In genomic region chr5:124440094-124440701, GRCm38 (mm10) we compare ENCODE assay signal across 8 mouse cellular contexts. TPM values are rescaled to one million over a fixed set of nuclear protein-coding genes. Genes with fewer than 3 reads are reported as not detected.
DNase-seq lines count a peak whose midpoint lies in the region; ATAC-seq and TF ChIP-seq lines count a peak whose summit lies in the region.

No protein-coding gene starts in this region.

- TF ChIP-seq POLR2A in spleen, adult 2 months (IDR thresholded peaks at IDR 0.05; ENCODE audit: low read depth, low read length): no peak

- H3K27ac ChIP-seq in layer of hippocampus, adult 2 months: peak overlapping the region; percentile 89
- H3K27ac ChIP-seq in forebrain, embryonic 15.5 days (replicated peaks): peak overlapping the region; percentile 72
- peak overlapping the region; percentile 87 for H3K27ac ChIP-seq in intestine, embryonic 15.5 days
- peak overlapping the region; percentile 79 for H3K27ac ChIP-seq in spleen, adult 2 months (ENCODE audit: insufficient read depth, low read length)

- peak; percentile 57 for ATAC-seq in forebrain, embryonic 15.5 days (replicated peaks)
- peak; percentile 59; the same call in 1 of the 2 replicates for ATAC-seq in intestine, embryonic 15.5 days

- no peaks in the 10 kb centered on the region for H3K36me3 ChIP-seq in forebrain, embryonic 15.5 days
- H3K36me3 ChIP-seq in intestine, embryonic 15.5 days: no peaks in the 10 kb centered on the region
- H3K36me3 ChIP-seq in spleen, adult 2 months (ENCODE audit: control insufficient read depth, insufficient read depth, low read length): no peaks in the 10 kb centered on the region

- no peaks in the 10 kb centered on the region for H3K27me3 ChIP-seq in forebrain, embryonic 15.5 days
- H3K27me3 ChIP-seq in intestine, embryonic 15.5 days (replicated peaks): no peaks in the 10 kb centered on the region
- H3K27me3 ChIP-seq in spleen, adult 2 months (ENCODE audit: control insufficient read depth, insufficient read depth, low read length): no peaks in the 10 kb centered on the region

- DNase-seq in layer of hippocampus, adult 2 months (ENCODE audit: low spot score in 2 of 2): no peak
- no peak for DNase-seq in layer of hippocampus, postnatal 14 days (ENCODE audit: low spot score in 2 of 2)
- DNase-seq in T-cell, adult 2 months (ENCODE audit: low spot score): peak; percentile 43
- peak; percentile 76 to 79 for DNase-seq in lung, postnatal 4 days
- peak; percentile 47 to 52 for DNase-seq in spleen, adult 2 months (ENCODE audit: low read depth in 1 of 2, low spot score in 2 of 2)
- no peak for DNase-seq in adrenal gland, adult 18-20 months (ENCODE audit: low spot score in 2 of 2)

- TF ChIP-seq CTCF in layer of hippocampus, adult 2 months (conservative IDR thresholded peaks at IDR 0.05): peak; percentile 64
- TF ChIP-seq CTCF in spleen, adult 2 months (IDR thresholded peaks at IDR 0.05; ENCODE audit: extremely low read depth, insufficient read depth, insufficient read length, insufficient replicate concordance): peak; percentile 32; the same call in 1 of the 2 replicates

- WGBS in forebrain, embryonic 15.5 days: under 1% methylated on average over 30 of the region's 30 CpGs
- under 1% methylated on average over 30 of the region's 30 CpGs for WGBS in intestine, embryonic 15.5 days
- WGBS in spleen, adult 2 months: under 1% methylated on average over 30 of the region's 30 CpGs

- peak overlapping the region; percentile 91 for H3K4me3 ChIP-seq in layer of hippocampus, adult 2 months
- peak overlapping the region; percentile 63 for H3K4me3 ChIP-seq in forebrain, embryonic 15.5 days
- peak overlapping the region; percentile 61 for H3K4me3 ChIP-seq in intestine, embryonic 15.5 days (replicated peaks)
- peak overlapping the region; percentile 87 for H3K4me3 ChIP-seq in spleen, adult 2 months (ENCODE audit: extremely low read depth, insufficient read depth, insufficient read length)

- H3K4me1 ChIP-seq in forebrain, embryonic 15.5 days: peaks cover 20% of the 10 kb centered on the region
- H3K4me1 ChIP-seq in intestine, embryonic 15.5 days (replicated peaks): peaks cover 8% of the 10 kb centered on the region
- H3K4me1 ChIP-seq in spleen, adult 2 months (ENCODE audit: control insufficient read depth, insufficient read depth, insufficient read length): peaks cover 5% of the 10 kb centered on the region; the same call in 1 of the 2 replicates

- no peaks in the 10 kb centered on the region for H3K9me3 ChIP-seq in forebrain, embryonic 15.5 days
- no peaks in the 10 kb centered on the region for H3K9me3 ChIP-seq in intestine, embryonic 15.5 days

- peak overlapping the region; percentile 55 for H3K9ac ChIP-seq in forebrain, embryonic 15.5 days (replicated peaks)
- peak overlapping the region; percentile 68 for H3K9ac ChIP-seq in intestine, embryonic 15.5 days

- H3K4me2 ChIP-seq in forebrain, embryonic 15.5 days (replicated peaks): peak overlapping the region; percentile 96
- peak overlapping the region; percentile 95 for H3K4me2 ChIP-seq in intestine, embryonic 15.5 days (replicated peaks)

RNA-seq across cellular contexts. Expression of gene Kmt5a, which starts 0.5 kb away (rescaled TPM):
- 10 to 100 TPM; 55.8 to 70.3 TPM for total RNA-seq in layer of hippocampus, adult 2 months (2021)
- 10 to 100 TPM; 48.1 to 60.6 TPM for total RNA-seq in layer of hippocampus, postnatal 14 days (2021)
- polyA plus RNA-seq in forebrain, embryonic 15.5 days (2015; fragmentation: Nextera tagmentation; extraction: Ambion mirVana): 36.3 and 56.7 TPM in 2 replicates
- 93.5 and 105 TPM in 2 replicates for polyA plus RNA-seq in intestine, embryonic 15.5 days (2015; fragmentation: Nextera tagmentation; extraction: Ambion mirVana)
- 18.4 and 22.8 TPM in 2 replicates for polyA plus RNA-seq in spleen, adult 2 months (2012; rRNA removed)
- 100 to 1,000 TPM; 141 to 218 TPM for total RNA-seq in adrenal gland, adult 18-20 months (2021)

RNA-seq across cellular contexts. Expression of gene Sbno1, which starts 14.4 kb away (rescaled TPM):
- total RNA-seq in layer of hippocampus, adult 2 months (2021): 100 to 1,000 TPM; 157 to 166 TPM
- total RNA-seq in layer of hippocampus, postnatal 14 days (2021): 100 to 1,000 TPM; 133 to 135 TPM
- polyA plus RNA-seq in forebrain, embryonic 15.5 days (2015; fragmentation: Nextera tagmentation; extraction: Ambion mirVana): 101 and 111 TPM in 2 replicates
- polyA plus RNA-seq in intestine, embryonic 15.5 days (2015; fragmentation: Nextera tagmentation; extraction: Ambion mirVana): 78.6 and 90.3 TPM in 2 replicates
- polyA plus RNA-seq in spleen, adult 2 months (2012; rRNA removed): 12.2 and 14.4 TPM in 2 replicates
- total RNA-seq in adrenal gland, adult 18-20 months (2021): 10 to 100 TPM; 93.2 to 93.4 TPM

RNA-seq across cellular contexts. Expression of gene Rilpl2, which starts 38.0 kb away (rescaled TPM):
- 10 to 100 TPM; 19.3 TPM for total RNA-seq in layer of hippocampus, adult 2 months (2021)
- total RNA-seq in layer of hippocampus, postnatal 14 days (2021): 10 to 100 TPM; 23.1 to 24.1 TPM
- 26.3 and 27.8 TPM in 2 replicates for polyA plus RNA-seq in forebrain, embryonic 15.5 days (2015; fragmentation: Nextera tagmentation; extraction: Ambion mirVana)
- 44.0 and 46.2 TPM in 2 replicates for polyA plus RNA-seq in intestine, embryonic 15.5 days (2015; fragmentation: Nextera tagmentation; extraction: Ambion mirVana)
- 39.4 and 42.7 TPM in 2 replicates for polyA plus RNA-seq in spleen, adult 2 months (2012; rRNA removed)
- total RNA-seq in adrenal gland, adult 18-20 months (2021): 10 to 100 TPM; 22.3 TPM

RNA-seq across cellular contexts. Expression of gene Snrnp35, which starts 42.7 kb away (rescaled TPM):
- total RNA-seq in layer of hippocampus, adult 2 months (2021): 10 to 100 TPM; 25.7 to 25.9 TPM
- total RNA-seq in layer of hippocampus, postnatal 14 days (2021): 10 to 100 TPM; 19.7 to 22.3 TPM
- polyA plus RNA-seq in forebrain, embryonic 15.5 days (2015; fragmentation: Nextera tagmentation; extraction: Ambion mirVana): 24.9 and 26.0 TPM in 2 replicates
- polyA plus RNA-seq in intestine, embryonic 15.5 days (2015; fragmentation: Nextera tagmentation; extraction: Ambion mirVana): 21.4 and 23.6 TPM in 2 replicates
- polyA plus RNA-seq in spleen, adult 2 months (2012; rRNA removed): 1.5 and 1.7 TPM in 2 replicates
- total RNA-seq in adrenal gland, adult 18-20 months (2021): 10 to 100 TPM; 20.8 to 21.9 TPM

Comparison
In these comparisons a context has a peak if more than half of its experiments do, and no peak if none do; other contexts are left out.
1. DNase-seq: peak in T-cell, adult 2 months (single experiment), lung, postnatal 4 days (2 of 2) and spleen, adult 2 months (2 of 2); none in layer of hippocampus, adult 2 months (0 of 2), layer of hippocampus, postnatal 14 days (0 of 2) and adrenal gland, adult 18-20 months (0 of 2).
2. Peak in every context shown above with its lines, with median percentiles within 50 percentile points of each other: H3K27ac ChIP-seq and H3K4me3 ChIP-seq.